Mouse (Mus musculus): ENCODE data around the gene Pdik1l.

Pdik1l gene

GRCm38 (mm10) chr4:134238279-134238651 is 49.4 kb downstream of the Pdik1l start, which contains the start of gene Cnksr1:
TSS of gene Cnksr1 (minus strand) at chr4:134238399.
- DNase-seq (ENCODE audit: low spot score in 2 of 2), result no peak

GRCm38 (mm10) chr4:134237582-134238278 is 50.0 kb downstream of the Pdik1l start:
- no peak for DNase-seq (ENCODE audit: low spot score in 2 of 2)

GRCm38 (mm10) chr4:134234876-134235275 is 52.8 kb downstream of the Pdik1l start:
- no peak for DNase-seq (ENCODE audit: low spot score in 2 of 2)

GRCm38 (mm10) chr4:134230431-134230830 is 57.3 kb downstream of the Pdik1l start:
- no peak for DNase-seq (ENCODE audit: low spot score in 2 of 2)

GRCm38 (mm10) chr4:134227194-134227593 is 60.5 kb downstream of the Pdik1l start, which contains the start of gene Catsper4:
TSS of gene Catsper4 (minus strand) at chr4:134227383.
- no peak for DNase-seq (ENCODE audit: low spot score in 2 of 2)

Data from frontal cortex, postnatal 36 days (tissue).